Mouse (Mus musculus): ENCODE data around the gene Peli1.

DNA sequence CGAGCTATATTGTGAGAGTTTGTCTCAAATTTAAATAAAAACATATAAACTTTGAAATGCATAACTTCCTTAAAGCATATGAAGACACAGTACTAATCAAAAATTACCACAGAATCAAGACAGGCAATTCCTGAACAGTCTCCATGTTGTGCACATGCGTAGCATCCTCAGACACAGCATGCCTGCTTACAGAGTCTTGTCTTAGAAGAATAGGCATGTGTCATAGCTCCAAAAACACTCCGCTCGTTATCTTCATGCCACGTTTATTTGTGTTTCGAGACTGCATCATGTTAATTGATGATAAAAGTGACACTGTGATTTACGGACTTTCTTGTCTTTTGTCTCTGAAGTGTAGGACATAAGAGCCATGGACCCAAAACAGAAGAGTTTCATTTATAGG lies 84.0 kb downstream of the Peli1 start:
- TF ChIP-seq CTCF (conservative IDR thresholded peaks at IDR 0.05; ENCODE audit: insufficient read depth, insufficient read length, low read depth, low read length), result no peak
- TF ChIP-seq POLR2A (IDR thresholded peaks at IDR 0.05; ENCODE audit: low read depth, low read length), result no peak
